Mouse (Mus musculus): ENCODE data around the gene Zbed4.
"Not testable (repeated sequence)": the region's sequence is repeated elsewhere in the genome, so short reads cannot be mapped to it uniquely, and the experiment has no call there.

Zbed4 gene

GRCm38 (mm10) chr15:88751564-88752402, at the start of gene Zbed4:
Zbed4 (plus strand) TSS chr15:88751660.
- DNase-seq (ENCODE audit: low spot score in 2 of 2), result peak; percentile 44 to 69

- no peak for DNase-seq (ENCODE audit: low spot score in 2 of 2)
Observed at GRCm38 (mm10) chr15:88702501-88702900, 49.0 kb upstream of the Zbed4 start.

GRCm38 (mm10) chr15:88704284-88704683, 47.2 kb upstream of the Zbed4 start:
- DNase-seq (ENCODE audit: low spot score in 2 of 2), result no peak

GRCm38 (mm10) chr15:88706320-88706719, 45.1 kb upstream of the Zbed4 start:
- DNase-seq (ENCODE audit: low spot score in 2 of 2), result no peak

GRCm38 (mm10) chr15:88706987-88707386, 44.5 kb upstream of the Zbed4 start:
- DNase-seq (ENCODE audit: low spot score in 2 of 2), result not testable (repeated sequence)

- no peak for DNase-seq (ENCODE audit: low spot score in 2 of 2)
Observed at GRCm38 (mm10) chr15:88708204-88708603, 43.3 kb upstream of the Zbed4 start.

- no peak for DNase-seq (ENCODE audit: low spot score in 2 of 2)
Observed at GRCm38 (mm10) chr15:88708657-88709511, 42.6 kb upstream of the Zbed4 start.

GRCm38 (mm10) chr15:88709878-88710277, 41.6 kb upstream of the Zbed4 start:
- DNase-seq (ENCODE audit: low spot score in 2 of 2), result no peak

- DNase-seq (ENCODE audit: low spot score in 2 of 2), result no peak
Observed at GRCm38 (mm10) chr15:88712501-88712900, 39.0 kb upstream of the Zbed4 start.

- no peak for DNase-seq (ENCODE audit: low spot score in 2 of 2)
Observed at GRCm38 (mm10) chr15:88714021-88714589, 37.4 kb upstream of the Zbed4 start.

GRCm38 (mm10) chr15:88716350-88716749, 35.1 kb upstream of the Zbed4 start:
- DNase-seq (ENCODE audit: low spot score in 2 of 2), result peak in 1 of 2 experiments; percentile 9

- DNase-seq (ENCODE audit: low spot score in 2 of 2), result no peak
Observed at GRCm38 (mm10) chr15:88717239-88717638, 34.2 kb upstream of the Zbed4 start.

GRCm38 (mm10) chr15:88723205-88723604, 28.3 kb upstream of the Zbed4 start:
- no peak for DNase-seq (ENCODE audit: low spot score in 2 of 2)

GRCm38 (mm10) chr15:88724311-88724710, 27.1 kb upstream of the Zbed4 start:
- no peak for DNase-seq (ENCODE audit: low spot score in 2 of 2)

- no peak for DNase-seq (ENCODE audit: low spot score in 2 of 2)
Observed at GRCm38 (mm10) chr15:88725036-88725435, 26.4 kb upstream of the Zbed4 start.

- no peak for DNase-seq (ENCODE audit: low spot score in 2 of 2)
Observed at GRCm38 (mm10) chr15:88727204-88727603, 24.3 kb upstream of the Zbed4 start.

- no peak for DNase-seq (ENCODE audit: low spot score in 2 of 2)
Observed at GRCm38 (mm10) chr15:88730717-88731116, 20.7 kb upstream of the Zbed4 start.

- DNase-seq (ENCODE audit: low spot score in 2 of 2), result no peak
Observed at GRCm38 (mm10) chr15:88732405-88733020, 18.9 kb upstream of the Zbed4 start.

- DNase-seq (ENCODE audit: low spot score in 2 of 2), result peak; percentile 50 to 55
Observed at GRCm38 (mm10) chr15:88733041-88733751, 18.3 kb upstream of the Zbed4 start.

GRCm38 (mm10) chr15:88733834-88734571, 17.5 kb upstream of the Zbed4 start, which contains the start of gene Brd1:
Brd1 (minus strand) TSS chr15:88734233.
- peak; percentile 41 to 49 for DNase-seq (ENCODE audit: low spot score in 2 of 2)
